Mouse (Mus musculus) adipocyte (in vitro differentiated cells): ENCODE results near the gene Nckap1.

Experiments
- DNase-seq: peaks from one replicate; pipeline ENCODE4 v3.0.0-alpha.2; 2016; ENCODE audit warnings: low spot score

Nckap1 gene

DNA sequence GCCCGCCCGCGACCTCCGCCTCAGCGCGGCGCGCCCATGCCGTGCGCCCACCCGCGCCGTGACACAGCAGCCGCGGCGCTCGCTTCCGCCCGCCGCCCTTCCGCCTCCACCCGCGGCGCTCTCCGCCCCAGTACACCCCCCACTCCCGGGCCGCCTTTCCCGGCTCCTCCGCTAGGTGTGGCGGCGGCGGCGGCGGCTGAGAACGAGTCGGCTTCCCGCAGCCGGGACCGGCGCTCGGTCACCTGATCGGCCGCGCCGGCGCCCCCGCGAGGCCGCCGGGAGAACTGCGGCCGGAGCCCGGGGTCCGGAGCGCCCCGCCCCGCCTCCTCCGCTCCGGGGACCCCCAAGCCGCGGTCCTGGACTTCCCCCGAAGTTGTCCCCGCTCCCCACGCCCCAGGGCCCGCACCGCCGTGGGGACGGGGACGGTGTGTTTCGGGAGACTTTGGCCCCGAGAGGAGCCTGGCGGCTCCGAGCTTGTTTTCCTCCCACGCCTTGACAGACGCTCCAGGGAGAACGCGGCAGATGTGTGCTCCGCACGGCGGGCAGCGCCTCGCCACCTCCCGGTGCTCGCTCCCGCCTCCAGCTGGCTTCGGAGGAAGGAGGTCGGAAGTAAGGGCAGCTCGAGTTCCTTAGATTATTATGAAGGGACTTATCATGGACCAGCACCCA lies at the start of gene Nckap1:
Nckap1 (minus strand) TSS at position 338 of the 669 bp plus-strand sequence.
- DNase-seq, result peak; percentile 86

DNA sequence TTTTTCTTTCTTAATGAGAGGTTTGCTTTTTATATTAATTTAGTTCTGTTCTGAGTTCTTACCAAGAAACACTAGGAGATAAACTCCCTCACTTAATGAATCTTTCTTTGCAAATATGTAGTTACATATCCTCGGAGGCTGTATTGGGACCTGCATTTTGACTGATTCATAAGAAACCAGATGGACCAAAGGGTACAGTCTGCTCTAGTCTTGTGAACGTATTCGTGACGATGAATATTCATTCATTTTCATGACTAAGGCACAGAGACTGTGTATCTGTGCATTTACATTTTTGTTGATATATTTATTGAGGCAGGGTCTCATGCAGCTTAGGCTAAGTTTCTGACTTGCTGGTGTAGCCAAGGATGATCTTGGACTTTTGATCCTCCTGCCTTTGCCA lies 43.3 kb upstream of the Nckap1 start:
- DNase-seq, result no peak

DNA sequence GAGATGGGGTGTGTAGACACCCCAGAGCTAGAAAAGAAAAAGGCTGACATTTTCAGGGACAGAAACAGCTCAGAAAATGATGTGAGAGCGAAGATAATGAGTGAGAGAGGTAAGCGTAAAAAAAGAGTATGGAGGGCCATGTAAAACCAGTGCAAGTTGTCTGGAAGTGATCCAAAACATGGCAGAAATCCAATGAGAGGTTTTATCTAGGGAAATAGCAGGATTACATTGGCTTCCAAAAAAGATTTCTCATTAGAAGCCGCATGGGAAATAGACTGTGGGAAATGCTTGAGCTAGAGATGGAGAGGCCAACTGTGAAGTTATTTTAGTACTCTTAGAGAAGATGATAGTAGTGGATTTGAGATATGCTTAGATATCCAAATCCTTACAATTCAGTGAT lies 40.7 kb upstream of the Nckap1 start:
- DNase-seq, result no peak

DNA sequence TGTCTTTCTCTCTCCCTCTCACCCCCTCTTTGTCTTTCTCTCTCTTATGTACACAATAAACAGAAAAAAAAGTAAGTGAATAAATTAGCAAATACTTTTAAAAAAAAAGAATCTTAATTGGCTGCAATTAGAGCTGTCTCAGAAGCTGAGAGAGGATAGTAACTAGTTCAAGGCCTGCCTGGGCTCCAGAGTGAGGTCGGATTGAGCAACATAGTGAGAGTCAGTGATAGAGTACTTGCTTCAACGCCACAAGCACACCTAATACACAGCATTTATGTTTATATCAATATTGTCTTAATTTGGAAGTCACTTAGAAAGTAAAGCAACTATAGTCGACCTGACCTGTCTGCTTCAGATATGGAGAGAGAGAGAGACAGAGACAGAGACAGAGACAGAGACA lies 37.8 kb upstream of the Nckap1 start:
- no peak for DNase-seq

DNA sequence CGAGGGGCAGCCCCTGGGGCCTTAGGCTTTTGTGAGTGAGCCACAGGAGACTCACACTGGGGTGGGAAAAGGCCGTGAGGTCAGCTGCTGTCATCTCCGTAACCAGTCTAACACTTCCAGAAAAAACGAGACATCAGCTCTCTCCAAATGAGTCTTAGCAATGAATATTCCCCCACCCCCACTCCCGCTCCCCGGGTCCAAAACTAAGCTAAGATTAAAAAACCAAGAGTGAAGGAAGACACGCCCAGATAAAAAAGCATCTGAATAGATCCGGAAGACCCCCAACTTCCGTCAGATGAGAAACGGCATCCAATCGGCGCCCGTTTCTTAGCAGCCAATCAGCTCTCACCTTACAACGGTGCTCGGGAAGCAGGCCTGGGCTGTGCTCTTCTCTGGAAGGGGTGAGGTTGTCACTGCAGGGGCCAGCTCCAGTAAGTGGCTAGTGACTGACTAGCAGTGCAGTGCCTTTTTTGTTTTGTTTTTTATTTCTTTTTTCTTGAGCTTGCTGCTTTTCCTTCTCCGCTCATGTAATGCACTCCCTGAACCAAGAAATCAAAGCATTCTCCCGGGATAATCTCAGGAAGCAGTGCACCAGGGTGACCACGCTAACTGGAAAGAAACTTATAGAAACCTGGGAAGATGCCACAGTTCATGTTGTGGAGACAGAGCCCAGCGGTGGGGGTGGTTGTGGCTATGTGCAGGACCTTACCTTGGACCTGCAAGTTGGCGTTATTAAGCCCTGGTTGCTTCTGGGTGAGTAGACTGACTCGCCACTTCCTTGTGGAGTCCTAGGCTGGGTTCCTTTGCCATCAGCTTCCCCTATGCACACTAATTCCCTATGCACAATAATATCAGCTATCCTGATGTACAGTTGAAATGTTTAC lies 35.9 kb upstream of the Nckap1 start, which contains the start of the genes Dusp19 and Nup35:
Dusp19 (plus strand) TSS at position 192 of the 884 bp plus-strand sequence.
Nup35 (plus strand) TSS at position 383 of the 884 bp plus-strand sequence.
- DNase-seq, result peak; percentile 93

DNA sequence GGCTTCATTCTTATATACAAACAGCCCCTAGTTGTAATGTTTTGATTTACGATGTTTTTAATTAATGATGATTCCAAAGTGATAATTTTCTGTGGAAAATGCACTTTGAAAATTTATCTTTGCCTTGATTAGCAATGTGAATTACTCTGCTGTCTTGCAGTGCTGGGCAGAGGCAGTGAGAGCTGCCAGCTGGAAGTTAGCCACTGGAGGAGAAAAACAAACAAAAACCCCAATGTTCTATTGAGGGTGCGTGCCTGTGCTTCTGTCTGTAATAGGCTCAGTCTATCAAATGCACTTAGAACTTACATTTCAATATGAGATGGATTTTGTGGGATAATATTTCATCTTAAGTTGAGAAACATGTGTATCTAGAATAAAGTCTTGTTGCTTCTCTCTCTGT lies 31.6 kb upstream of the Nckap1 start:
- DNase-seq, result peak; percentile 69

DNA sequence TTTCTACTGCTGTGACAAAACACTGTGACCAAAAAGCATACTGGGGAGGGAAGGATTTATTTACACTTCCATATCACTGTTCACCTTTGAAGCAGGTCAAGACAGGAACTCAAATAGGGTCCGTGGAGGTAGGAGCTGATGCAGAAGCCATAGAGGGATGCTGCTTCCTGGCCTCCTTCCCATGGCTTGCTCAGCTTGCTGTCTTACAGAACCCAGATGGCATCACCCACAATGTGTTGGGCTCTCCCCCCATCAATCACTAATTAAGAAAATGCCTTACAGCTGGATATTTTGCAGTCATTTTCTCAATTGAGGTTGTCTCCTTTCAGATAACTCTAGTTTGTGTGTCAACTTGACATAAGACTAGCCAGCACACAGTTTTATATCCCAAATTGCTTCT lies 31.1 kb upstream of the Nckap1 start:
- DNase-seq, result no peak

DNA sequence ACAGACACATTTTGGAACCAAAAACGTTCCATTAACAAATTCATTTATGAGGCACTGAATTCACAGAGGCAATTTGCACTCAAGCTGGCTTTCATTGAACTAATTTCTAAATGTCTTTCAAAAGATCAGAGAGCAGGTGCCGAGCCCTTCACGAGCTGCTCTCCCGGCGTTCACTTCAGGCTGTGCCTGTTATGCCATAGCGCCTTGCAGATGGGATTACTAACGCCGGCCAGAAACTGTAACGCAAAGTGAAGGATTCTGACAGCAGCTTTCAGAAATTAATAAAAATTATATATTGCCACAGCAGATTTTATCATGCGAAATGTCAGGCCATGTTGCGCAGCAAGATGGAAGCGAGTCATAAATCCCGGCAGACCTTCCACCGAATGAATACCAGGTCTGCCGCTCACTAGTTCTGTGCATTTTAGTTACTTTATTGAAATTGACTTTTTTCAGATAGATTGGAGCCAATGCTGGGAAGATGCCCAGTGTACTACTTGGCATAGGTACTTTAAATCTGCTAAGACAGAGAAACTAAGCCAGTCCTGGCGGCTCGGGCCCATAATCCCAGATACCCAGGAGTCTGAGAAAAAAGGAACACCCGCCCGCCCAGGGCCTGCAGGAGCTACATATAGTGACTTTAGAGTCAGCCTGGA lies 22.7 kb upstream of the Nckap1 start:
- DNase-seq, result no peak

DNA sequence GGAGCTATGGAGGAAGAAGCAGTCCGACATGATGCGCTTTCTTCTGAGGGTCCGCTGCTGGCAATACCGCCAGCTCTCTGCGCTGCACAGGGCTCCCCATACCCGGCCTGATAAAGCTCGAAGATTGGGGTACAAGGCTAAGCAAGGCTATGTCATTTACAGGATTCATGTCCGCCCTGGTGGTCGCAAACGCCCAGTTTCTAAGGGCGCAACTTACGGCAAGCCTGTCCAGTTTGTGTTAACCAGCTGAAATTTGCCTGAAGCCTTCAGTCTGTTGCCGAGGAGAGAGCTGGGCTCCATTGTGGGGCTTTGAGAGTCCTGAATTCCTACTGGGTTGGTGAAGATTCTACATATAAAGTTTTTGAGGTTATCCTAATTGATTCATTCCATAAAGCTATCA lies 21.6 kb upstream of the Nckap1 start:
- DNase-seq, result no peak

DNA sequence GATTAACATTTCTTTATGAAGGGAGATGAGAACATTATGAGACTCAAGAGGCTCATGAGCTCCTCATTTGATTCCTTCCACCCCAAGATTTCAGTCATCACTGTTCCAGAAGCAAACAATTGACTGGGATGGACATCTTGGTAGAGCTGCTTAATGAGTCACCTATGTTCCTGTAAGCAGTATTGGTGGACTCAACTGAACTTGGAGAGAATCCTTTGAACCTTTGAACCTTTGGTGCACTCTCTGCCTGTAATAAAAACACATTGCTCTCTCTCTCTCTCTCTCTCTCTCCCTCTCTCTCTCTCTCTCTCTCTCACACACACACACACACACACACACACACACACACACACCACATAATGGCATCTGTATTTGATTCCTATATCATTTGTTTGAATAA lies 19.4 kb upstream of the Nckap1 start:
- no peak for DNase-seq

DNA sequence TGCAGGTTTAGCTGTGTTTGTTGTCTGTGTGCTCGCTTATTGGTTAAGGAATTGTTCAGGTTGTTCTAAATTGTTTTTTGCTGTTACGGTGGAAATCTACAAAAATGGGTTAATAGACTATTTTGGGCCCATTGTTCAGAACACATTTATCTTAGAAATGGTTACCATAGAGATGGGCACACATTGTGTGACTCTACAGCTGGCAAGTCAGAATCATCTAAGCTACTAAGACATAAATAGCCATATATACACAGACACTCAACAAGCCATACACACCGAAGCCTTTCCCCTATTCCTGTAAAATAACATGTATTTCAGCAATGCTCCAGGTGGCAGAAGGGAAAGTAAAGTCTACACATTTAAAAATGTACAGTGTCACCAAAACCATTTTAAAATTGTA lies 18.7 kb upstream of the Nckap1 start:
- no peak for DNase-seq

DNA sequence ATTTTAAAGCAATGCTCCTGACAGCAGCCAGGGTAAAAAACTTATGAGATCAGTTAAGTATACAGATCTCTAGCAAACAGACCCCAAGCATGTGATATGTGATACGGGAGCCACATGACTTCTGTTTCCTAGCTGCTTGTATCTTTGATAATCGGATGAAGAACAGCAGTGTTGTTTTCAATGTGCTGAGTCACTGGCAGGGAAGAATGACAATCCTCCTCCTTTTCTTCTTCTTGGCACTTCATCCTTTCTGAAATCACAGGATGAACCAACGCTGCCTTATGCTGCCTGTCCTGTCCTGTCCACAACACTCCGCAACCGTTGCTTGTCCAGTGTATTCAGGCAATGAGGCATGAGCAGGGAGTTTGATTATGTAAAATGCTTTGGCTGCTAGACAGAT lies 15.8 kb upstream of the Nckap1 start:
- peak; percentile 21 for DNase-seq

DNA sequence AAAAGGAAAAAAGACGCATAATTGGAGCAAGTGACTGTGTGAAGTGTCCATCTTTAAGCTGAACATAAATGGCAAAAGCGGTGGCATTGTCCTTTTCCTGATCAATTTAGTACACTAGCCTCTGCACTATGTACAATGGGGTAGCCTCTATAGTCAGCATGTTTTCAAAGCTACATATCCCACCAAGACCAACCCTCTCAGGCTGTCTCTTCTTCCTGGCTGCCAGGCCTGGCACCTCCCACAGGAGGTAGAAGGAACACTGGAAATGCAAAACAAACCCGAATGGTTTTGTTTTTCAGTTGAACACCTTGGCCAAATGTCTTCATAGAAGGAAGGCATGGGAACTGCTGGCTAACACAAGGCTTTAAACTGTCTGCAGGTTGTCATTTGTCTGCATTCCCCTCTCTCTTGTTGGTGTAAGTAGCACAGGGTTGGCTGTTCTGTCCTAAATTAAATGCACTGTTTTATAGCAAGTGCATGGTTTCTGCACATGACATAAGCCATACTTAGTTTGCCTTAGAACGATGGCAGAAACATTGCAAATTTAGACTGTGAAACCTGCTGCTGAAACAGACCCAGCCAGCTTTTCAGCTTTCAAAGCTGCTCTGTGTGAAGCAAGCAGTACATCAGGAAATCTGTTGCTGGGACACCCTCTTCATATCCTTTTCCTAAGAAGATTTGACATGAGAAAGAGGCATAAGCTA lies 13.2 kb upstream of the Nckap1 start:
- DNase-seq, result no peak

DNA sequence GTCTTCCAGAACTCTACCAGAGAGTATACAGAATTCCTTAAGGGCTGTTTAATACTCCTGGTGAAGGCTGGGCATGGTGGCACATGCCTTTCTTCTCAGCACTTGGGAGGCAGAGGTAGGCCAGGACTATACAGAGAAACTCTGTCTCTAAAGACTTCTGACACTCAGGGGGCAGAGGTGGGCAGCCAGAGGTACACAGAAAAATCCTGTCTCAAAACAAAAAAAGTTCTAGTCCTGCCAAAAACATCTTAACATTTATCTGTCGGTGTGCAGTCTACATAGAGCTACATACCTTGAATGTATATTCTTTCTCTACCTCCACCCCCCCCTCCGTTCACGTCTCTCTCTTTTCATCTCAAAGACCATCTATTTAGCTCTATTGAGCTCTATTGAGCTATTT lies 1.2 kb upstream of the Nckap1 start:
- DNase-seq, result no peak

DNA sequence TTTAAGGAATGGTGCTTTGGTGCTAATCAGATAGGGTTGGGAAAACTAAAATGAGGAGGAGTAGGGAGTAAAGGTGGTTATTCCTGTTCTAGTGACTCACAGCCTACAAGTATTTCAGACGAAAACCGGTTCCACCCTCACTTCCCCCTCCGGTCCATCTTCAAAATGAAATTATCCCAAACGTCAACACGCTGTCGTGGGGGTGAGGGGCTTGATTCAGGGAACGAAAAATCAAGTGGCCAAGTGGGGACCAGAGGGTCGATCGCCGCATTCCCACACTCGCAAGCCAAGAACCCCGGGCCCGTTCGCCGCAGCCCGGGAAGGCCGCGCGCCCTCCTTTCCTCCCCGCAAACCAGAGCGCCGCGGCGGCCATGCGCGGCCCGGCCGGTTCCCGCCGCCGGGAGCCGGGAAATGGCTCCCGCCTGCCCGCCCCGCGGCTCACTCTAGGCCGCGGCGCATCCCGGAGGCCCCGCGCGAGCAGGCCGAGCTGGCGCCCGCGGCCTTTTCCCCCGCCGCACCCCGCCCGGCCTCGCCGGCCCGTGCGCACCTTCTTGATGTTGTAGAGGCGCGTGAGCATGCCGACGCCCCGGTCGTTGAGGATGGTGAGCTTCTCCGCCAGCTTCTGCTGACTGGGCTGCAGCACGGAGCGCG lies 744 bp downstream of the Nckap1 start:
- peak; percentile 71 for DNase-seq

DNA sequence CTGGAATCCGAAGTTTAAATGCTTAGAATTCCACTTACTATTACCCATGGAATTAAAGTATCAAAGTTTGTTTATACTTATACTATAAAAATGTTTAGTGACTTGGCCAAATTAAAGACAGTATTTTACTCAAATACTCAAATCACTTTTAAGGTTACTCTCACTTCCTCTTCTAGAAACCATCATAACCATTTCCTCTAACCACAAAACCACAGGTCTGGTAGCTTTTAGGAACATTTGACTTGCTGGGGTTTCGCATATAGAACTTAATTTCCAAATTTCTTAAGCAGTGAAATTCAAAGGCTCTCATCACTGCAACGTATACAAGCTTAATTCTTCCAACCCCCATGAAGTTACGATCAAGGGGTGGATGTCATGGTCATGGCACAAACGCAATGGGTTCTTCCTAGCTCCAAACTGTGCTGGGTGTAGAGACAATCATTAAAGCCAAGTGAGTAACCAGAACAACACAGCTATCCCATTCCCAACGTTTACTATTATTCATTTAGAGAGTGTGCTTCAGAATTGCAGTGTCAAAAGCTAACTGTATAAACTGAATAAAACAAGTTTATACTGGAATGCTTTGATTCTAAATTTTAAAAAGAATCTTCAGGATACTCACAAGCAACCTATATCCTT lies 1.8 kb downstream of the Nckap1 start:
- DNase-seq, result peak; percentile 30

DNA sequence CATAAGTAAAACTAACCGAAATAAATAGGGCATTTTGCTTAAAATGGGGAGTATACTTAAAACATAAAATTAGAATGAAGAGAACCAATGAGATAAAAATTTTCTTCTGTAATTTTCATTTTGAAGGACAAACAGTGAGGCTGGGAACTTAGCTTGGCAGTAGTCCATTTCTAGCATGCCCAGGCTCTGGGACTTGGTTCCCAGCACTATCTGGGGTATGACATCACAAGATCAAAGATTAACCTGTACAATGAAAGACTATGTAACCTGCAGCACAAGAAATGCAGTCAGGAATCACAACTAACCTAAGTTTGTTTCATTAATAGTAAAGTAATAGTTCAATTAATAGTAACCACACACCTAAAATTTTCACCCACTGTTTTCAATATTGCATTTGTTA lies 3.9 kb downstream of the Nckap1 start:
- no peak for DNase-seq

DNA sequence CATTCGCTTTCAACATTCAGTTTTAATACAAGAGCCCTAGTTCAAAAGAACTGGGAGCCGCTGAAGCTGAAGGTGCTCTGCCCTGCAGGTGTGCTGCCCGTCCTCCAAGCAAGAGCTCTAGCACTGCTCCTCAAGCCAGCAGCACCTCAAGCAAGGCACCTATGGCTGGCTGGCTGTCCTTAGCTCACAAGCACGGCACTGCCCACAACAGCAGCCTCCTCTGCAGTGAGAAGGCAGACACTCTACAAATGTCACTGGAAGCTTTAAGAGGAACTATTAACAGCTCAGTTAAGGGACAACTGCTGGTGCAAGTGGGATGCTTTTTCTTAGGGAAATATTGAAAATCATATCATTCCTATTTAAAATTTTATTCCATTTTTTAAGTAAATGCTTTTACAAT lies 10.5 kb downstream of the Nckap1 start:
- DNase-seq, result no peak

DNA sequence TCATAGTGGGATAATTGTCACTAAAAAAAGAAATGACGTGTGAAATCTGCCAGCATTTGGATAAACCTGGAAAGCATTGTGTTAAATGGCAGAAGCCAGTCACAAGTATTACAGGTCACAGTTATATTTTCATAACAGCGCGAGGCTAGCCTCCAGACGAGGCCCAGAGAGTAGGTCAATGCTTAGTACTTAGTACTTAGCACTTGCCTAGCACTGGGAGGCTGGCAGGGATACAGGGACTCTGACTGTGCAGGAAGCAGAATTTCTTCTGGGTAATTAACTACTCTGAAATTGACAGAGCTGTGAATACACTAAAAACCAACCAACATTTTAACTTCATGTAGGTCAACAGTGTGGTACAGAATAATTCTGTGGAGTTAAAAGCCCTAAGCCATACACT lies 13.8 kb downstream of the Nckap1 start:
- DNase-seq, result no peak

DNA sequence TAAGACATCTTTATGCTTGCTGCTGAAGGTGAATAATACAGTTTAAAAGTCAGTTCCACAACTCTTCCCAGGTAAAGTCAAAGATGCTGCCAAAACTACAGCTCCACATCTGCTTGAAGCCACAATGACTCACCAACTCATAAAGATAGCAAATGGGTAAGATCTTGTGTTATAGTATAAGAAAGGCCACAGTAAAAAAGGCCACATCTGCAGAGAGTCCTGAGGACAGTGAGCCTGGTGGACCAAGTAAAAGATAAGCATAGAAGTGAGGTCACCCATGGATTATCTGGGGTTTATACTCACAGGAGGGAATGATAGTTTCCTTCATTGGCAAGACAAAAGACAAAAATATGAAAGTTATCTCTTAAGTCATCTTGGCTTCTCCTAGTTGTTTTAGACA lies 18.9 kb downstream of the Nckap1 start:
- DNase-seq, result no peak

DNA sequence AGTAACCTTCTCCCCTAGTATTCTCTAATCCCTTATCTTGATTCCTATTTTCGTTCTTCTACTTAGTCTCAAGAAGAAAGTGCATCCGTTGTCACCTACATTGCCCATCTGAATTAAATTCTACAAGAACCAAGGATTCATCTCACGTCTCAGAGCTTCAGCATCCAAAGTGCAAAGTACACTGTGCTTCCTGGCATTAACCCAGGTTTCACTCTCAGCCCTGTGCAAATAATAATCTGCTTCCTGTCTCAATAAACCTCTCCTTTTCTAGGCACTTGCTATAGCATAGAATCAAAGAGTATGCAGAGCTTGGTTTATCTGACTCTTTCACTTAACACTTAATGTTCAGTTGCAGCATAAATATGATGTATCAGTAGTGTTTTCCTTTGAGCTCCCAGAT lies 19.7 kb downstream of the Nckap1 start:
- no peak for DNase-seq
